Mouse (Mus musculus): ENCODE measurements around the gene Tdrd3.

The Tdrd3 gene

DNA sequence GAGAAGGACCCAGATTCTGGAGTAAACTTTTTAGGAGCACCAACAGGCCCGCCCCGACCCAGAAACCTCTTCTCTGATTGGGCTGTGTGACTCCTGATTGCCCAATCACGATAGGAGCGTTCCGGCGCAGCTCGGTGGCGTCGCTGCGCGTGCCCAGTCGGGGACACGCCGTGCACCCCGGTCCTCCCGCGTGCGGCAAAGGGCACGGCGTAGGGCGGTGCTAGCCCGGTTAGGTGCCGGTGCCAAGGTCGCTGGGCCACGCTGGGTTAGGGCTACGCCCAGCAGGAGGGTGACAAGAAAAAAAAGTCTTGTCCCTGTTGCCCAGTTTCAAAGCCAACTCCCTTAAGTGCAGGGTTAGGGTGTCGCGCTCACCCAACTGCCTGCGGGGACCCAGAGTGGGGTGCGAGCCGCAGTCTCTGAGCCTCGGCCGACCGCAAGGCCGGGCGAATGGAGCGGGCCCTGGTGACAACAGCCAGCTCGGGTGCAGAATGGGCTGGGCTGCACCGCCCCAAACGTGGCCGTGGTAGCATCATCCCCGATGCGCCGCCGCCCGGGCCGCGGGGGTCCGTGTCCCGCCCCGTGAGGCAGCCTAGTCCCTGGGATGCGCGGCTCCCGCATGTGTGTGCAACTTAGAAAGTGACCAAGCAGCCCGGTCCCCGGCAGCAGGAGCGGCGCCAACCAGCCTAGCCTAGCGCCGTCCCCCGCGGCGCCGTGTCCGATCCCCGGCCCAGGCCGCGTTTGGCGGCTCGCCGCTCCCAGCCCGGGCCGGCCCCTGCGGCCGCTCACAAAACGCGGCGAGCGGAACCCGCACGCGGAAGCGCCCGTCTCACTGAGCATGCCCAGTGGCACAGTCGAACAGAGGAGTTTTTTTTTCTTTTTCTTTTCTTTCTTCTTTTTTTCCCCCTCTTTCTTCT, at the start of gene Tdrd3:
Gene Tdrd3 (plus strand): TSS at position 832 of the 914 bp plus-strand sequence.
- peak; percentile 96 for DNase-seq

- DNase-seq: no peak
Measured at GRCm38 (mm10) chr14:87367169-87367568, 49.3 kb upstream of the Tdrd3 start.

DNA sequence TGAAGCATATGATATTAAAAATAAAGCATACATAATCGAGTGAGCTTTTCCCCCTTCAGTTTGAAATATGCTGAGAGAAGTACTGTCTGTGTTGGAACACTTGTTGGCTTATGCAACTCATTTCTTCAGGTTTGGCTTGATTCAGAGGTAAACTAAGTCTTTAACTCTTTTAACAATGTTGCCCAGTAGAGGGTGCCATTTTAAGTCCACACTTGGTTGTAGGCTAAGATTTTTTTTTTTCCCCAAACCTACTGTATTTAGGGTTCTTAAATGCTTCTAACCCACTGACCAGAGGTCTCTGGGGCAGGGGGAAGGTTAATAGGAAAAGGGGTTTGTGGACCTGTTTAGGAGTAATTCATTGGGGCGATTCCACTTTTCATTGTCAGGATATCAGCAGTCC, 33.4 kb upstream of the Tdrd3 start:
- no peak for DNase-seq

DNA sequence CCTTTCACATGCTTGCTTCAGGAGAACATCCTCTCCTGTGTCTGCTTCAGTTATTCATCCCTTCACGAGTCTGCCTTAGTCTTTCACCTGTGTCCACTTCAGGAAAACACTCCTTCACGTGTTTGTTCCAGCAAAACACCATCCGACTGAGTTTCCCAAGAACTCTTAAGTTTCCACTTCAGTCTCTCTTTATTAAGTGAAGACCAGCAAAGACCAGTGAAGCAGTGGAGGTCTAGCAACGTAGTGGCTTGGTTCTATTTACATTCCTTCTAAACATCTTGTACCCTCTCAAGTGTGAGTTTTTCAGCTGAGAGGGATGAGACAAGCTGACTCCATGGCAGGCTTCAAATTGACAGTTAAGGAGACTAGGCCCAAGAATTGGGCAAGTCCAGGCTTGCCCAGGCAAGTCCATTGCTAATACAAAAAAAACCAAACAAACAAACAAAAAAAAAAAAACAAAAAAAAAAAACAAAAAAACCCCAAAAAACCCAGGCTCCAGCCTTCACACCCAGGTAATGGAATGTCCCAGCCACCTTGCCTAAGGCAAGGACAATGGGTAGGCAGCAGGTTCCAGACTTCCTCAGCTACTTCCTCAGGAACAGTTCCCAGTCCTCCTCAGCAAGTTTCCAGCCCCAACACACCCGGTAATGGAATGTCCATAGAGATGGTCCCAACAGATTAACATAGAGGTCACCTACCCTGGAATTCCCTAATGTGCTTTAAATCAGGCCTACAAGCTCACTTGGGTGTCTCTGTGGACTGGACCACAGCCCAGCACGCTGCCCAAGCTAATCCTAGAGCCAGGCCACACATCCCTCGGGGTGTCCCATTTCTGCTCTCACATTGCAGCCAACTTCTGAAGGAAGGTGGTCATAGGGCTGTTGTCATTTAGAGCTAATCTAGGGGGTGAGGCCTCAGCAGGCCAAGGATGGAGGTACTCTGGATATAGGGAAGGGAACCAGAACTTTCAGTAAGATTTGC, 31.9 kb upstream of the Tdrd3 start:
- DNase-seq: no peak

DNA sequence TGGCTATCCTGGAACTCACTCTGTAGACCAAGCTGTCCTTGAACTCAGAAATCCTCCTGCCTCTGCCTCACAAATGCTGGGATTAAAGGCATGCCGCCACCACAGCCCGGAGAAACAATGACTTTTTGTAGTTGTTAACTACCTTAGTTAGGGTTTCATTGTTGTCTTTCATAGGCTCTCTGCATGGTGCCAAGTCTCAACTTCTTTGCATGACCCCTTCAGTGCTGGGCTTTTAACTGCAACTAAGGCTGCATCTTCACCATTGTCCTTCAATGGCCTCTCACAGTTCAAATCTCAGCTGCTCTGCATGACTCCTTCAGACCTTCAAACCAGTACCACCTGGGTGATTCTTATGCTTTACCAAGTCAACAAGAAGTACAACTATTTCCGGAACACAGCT, 23.3 kb upstream of the Tdrd3 start:
- no peak for DNase-seq

DNA sequence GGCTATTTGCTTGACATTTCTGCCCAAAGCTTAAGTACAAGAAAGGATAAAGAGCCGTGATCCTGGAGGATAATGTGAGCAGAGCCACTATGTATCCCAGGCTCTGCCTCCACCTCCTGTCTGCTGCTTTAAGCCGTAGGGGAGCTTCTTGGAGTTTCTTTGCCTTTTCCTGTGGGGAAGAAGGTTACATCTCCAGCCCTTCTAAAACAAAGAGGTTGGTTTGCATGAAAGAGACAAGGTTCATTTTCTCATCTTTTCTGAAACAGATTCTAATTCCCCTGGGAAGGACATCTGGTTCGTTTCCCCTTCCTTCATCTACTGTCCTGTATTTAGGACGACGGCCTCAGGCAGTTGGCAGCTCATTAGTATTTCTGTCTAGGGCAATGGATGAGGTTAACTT, 19.8 kb upstream of the Tdrd3 start:
- DNase-seq: no peak

DNA sequence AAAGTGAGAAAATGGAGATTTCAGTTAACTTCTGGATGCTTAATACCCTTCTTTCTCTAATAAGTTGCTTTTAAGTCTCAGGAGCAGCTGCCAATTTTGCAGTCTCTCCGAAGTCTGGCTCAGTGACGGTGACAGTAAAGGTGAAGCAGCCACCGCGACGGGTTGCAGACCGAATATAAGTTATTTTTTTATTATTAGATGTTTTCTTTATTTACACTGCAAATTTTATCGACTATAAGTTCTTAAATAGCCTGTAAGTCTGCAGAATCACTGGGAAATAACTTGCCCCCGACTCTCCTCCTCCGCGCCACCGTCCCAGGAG, 992 bp upstream of the Tdrd3 start:
- DNase-seq: no peak

- DNase-seq: peak; percentile 71
Measured at GRCm38 (mm10) chr14:87416755-87417690, 584 bp downstream of the Tdrd3 start.

DNA sequence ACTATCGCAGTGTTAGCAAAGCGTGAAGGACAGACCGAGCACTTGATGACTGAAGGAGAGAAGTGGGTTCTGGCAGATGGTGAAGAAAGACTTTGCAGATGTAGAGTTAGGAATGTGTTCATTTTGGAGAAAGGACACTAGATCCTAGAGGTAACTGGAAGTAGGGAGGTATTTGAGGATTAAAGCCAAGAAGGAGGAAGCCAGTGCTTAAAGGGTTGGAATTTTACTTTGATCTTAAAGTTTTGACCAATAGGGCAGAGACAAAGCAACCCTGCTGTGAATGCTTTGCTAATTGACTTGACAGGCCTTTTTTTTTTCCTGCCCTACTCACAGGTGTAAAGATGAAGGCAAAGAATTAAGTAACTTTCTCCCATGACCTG, 1.2 kb downstream of the Tdrd3 start:
- DNase-seq: no peak

DNA sequence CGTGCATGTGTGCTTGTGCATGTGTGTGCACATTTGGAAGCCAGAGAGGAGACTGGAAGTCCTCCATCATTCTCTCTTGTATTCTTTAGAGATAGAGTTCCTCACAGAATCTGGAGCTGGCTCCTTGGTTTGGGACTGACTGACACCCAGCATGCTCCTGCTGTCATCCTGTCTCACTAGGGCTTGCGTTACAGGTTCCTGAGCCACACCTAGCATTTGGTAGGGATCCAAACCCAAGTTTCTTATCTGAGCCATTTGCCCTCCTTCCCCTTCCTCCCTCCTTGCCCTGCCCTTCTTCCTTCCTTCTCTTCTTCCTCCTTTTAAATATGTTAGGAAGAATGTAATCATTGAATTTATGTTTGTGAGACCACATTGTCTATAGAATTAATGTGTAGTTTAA, 3.3 kb downstream of the Tdrd3 start:
- DNase-seq: peak; percentile 29

DNA sequence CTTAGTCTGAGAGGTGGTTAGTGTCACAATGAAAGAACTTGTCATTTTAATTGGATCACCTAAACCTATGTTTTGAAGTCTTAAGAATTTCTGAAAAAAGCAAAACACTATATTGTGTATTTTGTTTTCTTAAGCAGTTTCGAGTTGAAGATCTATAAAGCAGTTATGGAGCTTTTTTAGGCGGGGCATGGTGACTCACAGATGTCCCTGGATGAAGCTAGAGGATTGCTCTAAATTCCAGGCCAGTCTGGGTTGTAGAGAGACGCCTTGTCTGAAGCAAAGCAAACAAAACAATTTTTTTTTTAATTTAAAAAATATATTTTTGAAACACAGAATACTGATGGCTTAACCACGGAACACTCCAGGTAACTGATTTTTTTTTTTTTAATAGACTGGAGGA, 4.1 kb downstream of the Tdrd3 start:
- DNase-seq: no peak

- DNase-seq: no peak
Measured at GRCm38 (mm10) chr14:87422432-87422831, 6.0 kb downstream of the Tdrd3 start.

- peak; percentile 64 for DNase-seq
Measured at GRCm38 (mm10) chr14:87426297-87426922, 10.0 kb downstream of the Tdrd3 start.

DNA sequence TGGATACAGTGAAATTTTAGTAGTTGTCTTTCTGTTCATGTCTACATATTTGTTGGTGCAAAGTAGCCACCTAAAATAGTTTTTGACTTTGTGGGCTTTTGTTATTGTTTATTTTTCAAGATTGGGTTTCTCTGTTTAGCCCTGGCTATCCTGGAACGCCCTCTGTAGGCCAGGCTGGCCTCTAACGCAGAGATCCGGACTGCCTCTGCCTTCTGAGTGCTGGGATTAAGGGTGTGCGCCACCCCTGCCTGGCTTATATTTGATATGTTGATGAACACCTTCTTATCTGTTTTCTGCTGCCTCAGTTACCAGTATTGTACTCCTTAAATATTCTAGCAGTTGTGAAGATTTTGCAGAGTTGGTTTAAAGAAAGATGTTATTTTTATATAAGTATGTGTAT, 10.6 kb downstream of the Tdrd3 start:
- DNase-seq: peak; percentile 74

DNA sequence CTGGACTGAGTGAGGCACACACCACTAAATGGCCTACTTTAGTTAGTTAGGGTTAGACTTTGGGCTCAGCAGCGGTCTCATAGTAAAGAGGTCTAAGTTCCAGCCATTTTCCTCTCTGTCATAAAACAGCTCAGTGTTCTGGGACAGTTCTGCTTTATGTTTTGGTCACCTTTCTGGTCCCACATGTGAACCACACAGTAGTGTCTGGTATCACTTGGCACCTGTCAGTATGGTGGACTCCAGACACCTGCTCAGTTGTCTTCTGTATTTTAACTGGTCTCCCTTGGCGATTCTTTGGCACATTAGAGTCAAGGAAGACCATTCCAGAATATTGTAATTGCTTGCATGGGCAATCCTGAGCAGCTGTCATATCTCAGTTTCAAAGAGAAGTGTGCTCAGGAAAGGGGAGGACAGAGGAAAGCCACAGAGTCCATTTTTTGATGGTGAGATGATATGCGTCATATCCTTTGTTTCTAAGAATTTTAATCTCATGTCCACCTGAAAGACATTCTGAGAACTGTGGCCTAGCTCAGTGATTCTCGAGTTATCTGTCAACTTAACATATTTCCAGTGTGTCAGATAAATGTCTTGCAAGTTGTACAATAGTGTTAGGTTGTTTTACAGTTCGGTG, 11.3 kb downstream of the Tdrd3 start:
- DNase-seq: no peak

DNA sequence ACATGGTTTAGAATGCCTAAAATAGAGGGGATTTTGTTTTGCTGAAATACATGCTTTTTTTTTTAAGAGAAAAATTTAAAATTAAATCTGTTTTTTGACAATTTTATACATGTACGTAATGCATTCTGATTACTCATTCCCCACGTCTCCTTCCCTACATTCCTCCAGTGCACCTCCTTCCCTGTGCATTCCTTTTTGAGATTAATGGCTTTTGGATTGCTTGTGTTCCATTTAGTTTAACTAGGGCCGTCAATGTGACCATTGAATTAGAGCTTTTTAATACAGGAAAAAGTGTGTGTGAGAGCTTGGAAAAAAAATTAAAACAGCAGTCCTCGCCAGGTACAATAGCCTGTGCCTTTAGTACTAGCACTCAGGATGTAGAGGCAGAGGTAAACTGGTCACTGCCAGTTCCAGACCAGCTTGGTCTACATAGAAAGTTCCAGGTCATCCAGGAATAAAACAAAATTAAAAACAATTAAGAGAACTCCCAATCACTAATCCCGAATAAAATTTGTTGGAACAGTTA, 17.0 kb downstream of the Tdrd3 start:
- DNase-seq: no peak

DNA sequence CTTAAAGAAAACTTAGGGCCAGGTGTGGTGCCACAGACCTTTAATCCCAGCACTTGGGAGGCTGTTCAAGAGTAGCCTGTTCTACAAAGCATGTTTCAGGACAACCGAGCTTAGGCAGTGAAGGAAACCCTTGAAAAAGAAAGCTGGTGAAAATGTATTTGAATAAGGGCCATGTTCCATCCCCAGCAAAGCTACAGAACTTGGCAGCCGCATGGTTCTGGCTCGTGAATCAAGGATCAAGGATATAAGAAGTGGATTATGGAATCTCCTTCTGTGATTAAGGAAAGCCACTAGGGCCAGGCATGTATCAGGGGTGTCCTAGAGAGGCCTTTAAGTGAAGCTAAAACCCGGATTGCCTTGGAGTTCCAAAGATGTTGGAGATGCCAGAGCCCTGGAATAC, 18.9 kb downstream of the Tdrd3 start:
- no peak for DNase-seq

DNA sequence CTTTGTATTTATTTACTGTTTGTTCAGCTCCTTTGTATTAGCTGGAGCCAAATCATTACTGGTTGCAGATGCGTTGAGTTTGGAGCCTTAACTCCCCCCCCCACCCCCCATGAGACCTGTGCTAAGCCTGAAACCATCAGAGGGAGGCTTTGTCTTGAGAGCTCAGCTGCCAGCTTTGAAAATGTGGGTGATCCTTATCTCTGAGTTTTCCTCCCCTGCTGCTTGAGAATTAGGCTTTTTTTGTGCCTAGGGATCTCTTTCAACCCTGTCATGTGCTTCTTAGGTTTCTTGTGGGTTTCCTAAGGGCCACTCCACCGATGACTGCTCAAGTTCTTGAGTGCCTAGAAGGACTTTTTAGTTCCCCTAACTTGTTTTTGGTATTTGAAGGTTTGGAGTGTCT, 23.3 kb downstream of the Tdrd3 start:
- no peak for DNase-seq

DNA sequence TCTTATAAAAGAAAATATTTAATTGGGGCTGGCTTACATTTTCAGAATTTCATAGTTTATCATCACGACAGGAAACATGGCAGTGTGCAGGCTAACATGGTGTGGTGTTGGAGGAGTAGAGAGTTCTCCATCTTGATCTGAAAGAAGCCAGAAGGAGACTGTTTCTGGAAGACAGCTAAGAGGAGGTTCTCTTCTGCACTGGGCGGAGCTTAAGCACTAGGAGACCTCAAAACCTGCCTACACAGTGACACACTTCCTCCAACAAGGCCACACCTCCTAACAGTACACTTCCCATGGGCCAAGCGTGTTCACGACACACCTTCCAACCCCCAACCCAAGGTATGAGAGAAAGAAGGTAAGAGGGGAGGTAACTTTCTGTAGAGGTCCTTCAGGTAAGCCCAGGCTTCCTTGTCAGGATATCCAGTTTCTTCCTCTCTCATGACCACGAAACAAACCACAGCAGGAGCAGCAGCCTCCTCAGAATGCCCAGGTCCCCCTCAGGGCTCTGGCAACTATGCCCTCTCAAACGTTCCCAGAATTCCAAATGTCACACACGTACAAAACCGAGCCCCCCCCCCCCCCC, 30.0 kb downstream of the Tdrd3 start:
- DNase-seq: no peak

DNA sequence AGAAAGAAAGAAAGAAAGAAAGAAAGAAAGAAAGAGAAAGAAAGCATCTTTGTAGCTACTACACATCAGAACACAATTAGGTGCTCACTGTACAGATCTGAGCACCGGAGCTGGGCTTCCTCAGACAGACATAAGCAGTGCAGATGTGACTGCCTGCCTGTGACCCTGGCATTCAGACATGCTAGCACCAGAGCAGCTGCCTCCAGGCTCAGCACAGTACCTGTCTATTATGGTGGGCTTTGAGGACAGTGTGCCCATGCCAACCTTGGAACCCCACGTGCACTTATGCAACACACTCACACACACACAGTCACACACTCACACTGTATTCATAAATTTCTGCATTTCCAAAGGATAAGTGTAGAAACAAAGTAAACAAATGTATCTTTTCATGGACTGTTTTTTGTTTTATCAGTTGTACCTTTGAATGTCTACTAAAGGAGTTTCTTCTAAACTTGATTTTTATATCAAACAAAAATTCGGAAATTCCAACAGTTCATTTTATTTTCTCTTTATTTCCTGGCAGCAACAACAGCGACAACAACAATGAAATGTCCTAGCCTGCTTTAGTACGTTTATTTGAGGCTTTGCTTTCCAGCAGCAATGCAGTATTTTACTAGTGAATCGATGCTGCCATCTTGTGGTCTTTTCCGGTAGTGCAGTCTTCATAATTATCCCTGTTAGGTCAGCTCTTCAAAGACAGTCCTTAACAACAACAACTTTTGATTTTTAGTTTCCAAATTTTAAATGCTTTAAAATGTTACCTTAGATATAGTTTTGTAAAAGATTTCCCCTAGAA, 35.4 kb downstream of the Tdrd3 start:
- DNase-seq: peak; percentile 71

Data from liver (tissue).